Mouse (Mus musculus): ENCODE results near the gene Ifi211.
"Not testable (repeated sequence)": the region's sequence is repeated elsewhere in the genome, so short reads cannot be mapped to it uniquely, and the experiment has no call there.

- not testable (repeated sequence) for TF ChIP-seq CTCF, EP300 (IDR thresholded peaks at IDR 0.05; ENCODE audit: low read depth)
These were observed at the start of gene Ifi211 for GRCm38 (mm10) chr1:173912548-173913255.
